25 mouse cellular contexts compared by ENCODE assay signal in the genomic region with DNA sequence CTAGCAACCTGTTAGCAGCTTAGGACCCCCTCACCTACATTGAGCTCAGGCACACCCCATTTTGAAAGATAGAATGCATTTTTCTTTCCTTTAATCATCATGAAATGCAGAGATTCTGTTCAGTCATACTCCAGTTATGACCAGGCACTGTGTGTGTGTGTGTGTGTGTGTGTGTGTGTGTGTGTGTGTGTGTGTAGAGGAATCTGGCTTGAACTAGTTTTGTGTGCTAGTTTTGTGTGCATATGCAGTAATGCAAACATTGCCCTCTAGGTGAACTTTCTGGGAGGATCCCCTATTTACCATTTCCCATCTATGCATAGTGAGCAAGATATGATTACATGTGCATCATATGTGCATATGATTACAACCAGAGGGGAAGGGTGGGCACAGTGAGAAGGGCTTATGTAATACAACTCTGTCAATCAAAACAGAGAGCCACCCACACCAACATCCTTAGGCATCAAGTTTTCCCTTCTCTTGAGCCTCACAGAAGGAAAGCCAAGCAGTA. TPM values are rescaled to one million over a fixed set of nuclear protein-coding genes. Genes with fewer than 3 reads are reported as not detected.
A peak's percentile ranks its signal among the peaks of the same experiment; 100 is the strongest.
DNase-seq lines count a peak whose midpoint lies in the region; ATAC-seq and TF ChIP-seq lines count a peak whose summit lies in the region.
"Had no signal": no experiment of that assay in that cellular context is flagged by ENCODE, and none has a peak within 500 bp of the region (broad histone marks: within the 10 kb centered on the region; RNA-seq: fewer than 3 reads in every experiment).

No protein-coding gene starts in this region.

- ATAC-seq in hindbrain, embryonic 14.5 days (ENCODE audit: low FRiP score) = no peak
- no peak for ATAC-seq in lung, postnatal 0 days
- ATAC-seq in stomach, embryonic 14.5 days (ENCODE audit: insufficient number of reproducible peaks, insufficient read depth, low FRiP score, low read depth) = peak; percentile 63
- ATAC-seq in liver, embryonic 11.5 days (replicated peaks; ENCODE audit: low FRiP score) = no peak
- ATAC-seq: CD4-positive, CD25-positive, alpha-beta regulatory T cell, adult 4 months; forebrain, embryonic 15.5 days; inflammation-experienced regulatory T-cells, adult 6 months had no signal

- H3K4me1 ChIP-seq in hindbrain, embryonic 14.5 days (replicated peaks; ENCODE audit: control insufficient read depth, insufficient read depth, low read length) = no peaks in the 10 kb centered on the region
- H3K4me1 ChIP-seq in hindbrain, embryonic 10.5 days (replicated peaks) = no peaks in the 10 kb centered on the region
- no peaks in the 10 kb centered on the region for H3K4me1 ChIP-seq in lung, postnatal 0 days (ENCODE audit: insufficient read depth, low read depth, low read length)
- H3K4me1 ChIP-seq in lung, adult 2 months (ENCODE audit: control insufficient read depth, insufficient read depth, low read length) = no peaks in the 10 kb centered on the region
- H3K4me1 ChIP-seq in stomach, embryonic 14.5 days (ENCODE audit: control insufficient read depth, insufficient read depth, low read length) = no peaks in the 10 kb centered on the region
- H3K4me1 ChIP-seq in liver, embryonic 11.5 days (replicated peaks; ENCODE audit: control insufficient read depth, insufficient read depth, low read length) = no peaks in the 10 kb centered on the region
- H3K4me1 ChIP-seq: forebrain, embryonic 15.5 days; hindbrain, embryonic 12.5 days; liver, embryonic 15.5 days had no signal

- no peak overlapping the region for H3K27ac ChIP-seq in hindbrain, embryonic 14.5 days
- no peak overlapping the region for H3K27ac ChIP-seq in hindbrain, embryonic 10.5 days
- no peak overlapping the region for H3K27ac ChIP-seq in lung, postnatal 0 days (ENCODE audit: low read length)
- no peak overlapping the region for H3K27ac ChIP-seq in stomach, embryonic 14.5 days (ENCODE audit: low read length)
- no peak overlapping the region for H3K27ac ChIP-seq in liver, embryonic 11.5 days (ENCODE audit: low read depth, low read length)
- H3K27ac ChIP-seq: forebrain, embryonic 15.5 days; hindbrain, embryonic 12.5 days; kidney, postnatal 0 days; liver, embryonic 15.5 days; macrophage had no signal

- no peaks in the 10 kb centered on the region for H3K9me3 ChIP-seq in hindbrain, embryonic 14.5 days (ENCODE audit: control insufficient read depth, low read length)
- no peaks in the 10 kb centered on the region for H3K9me3 ChIP-seq in hindbrain, embryonic 10.5 days
- no peaks in the 10 kb centered on the region for H3K9me3 ChIP-seq in lung, postnatal 0 days (ENCODE audit: low read length)
- H3K9me3 ChIP-seq in stomach, embryonic 14.5 days (ENCODE audit: control insufficient read depth, low read depth, low read length) = no peaks in the 10 kb centered on the region
- no peaks in the 10 kb centered on the region for H3K9me3 ChIP-seq in liver, embryonic 11.5 days (ENCODE audit: control insufficient read depth, low read length)
- H3K9me3 ChIP-seq: forebrain, embryonic 15.5 days; hindbrain, embryonic 12.5 days; liver, embryonic 15.5 days had no signal

- 0 out of 2 replicates have a peak, but pooled peaks have one; percentile 11 for TF ChIP-seq CTCF in lung, postnatal 0 days (IDR thresholded peaks at IDR 0.05)
- no peak for TF ChIP-seq CTCF in lung, adult 2 months (IDR thresholded peaks at IDR 0.05; ENCODE audit: insufficient read depth, low read length)

- TF ChIP-seq EP300 in lung, postnatal 0 days (IDR thresholded peaks at IDR 0.05) = no peak

- DNase-seq in hindbrain, embryonic 14.5 days (ENCODE audit: low spot score) = peak; percentile 1
- no peak for DNase-seq in hindbrain, embryonic 10.5 days (ENCODE audit: low spot score)
- DNase-seq in lung, postnatal 0 days (ENCODE audit: low spot score) = no peak
- DNase-seq in lung, adult 2 months = no peak
- no peak for DNase-seq in liver, embryonic 11.5 days (ENCODE audit: low spot score)
- DNase-seq in heart, postnatal 36 days = no peak
- DNase-seq: adrenal gland, postnatal 25 days; gastrocnemius, postnatal 10 days; kidney, adult 8-10 months; kidney, postnatal 4 days; liver; lung, postnatal 10 days; midbrain, embryonic 14.5 days had no signal

- H3K36me3 ChIP-seq in hindbrain, embryonic 14.5 days (replicated peaks; ENCODE audit: control insufficient read depth, insufficient read depth) = no peaks in the 10 kb centered on the region
- no peaks in the 10 kb centered on the region for H3K36me3 ChIP-seq in hindbrain, embryonic 10.5 days
- H3K36me3 ChIP-seq in lung, postnatal 0 days (ENCODE audit: insufficient read depth, low read length) = no peaks in the 10 kb centered on the region
- no peaks in the 10 kb centered on the region for H3K36me3 ChIP-seq in stomach, embryonic 14.5 days (ENCODE audit: control insufficient read depth, insufficient read depth, low read length)
- H3K36me3 ChIP-seq in liver, embryonic 11.5 days (ENCODE audit: control insufficient read depth, insufficient read depth, low read length) = no peaks in the 10 kb centered on the region
- H3K36me3 ChIP-seq: forebrain, embryonic 15.5 days; hindbrain, embryonic 12.5 days; liver, embryonic 15.5 days had no signal

- no peaks in the 10 kb centered on the region for H3K27me3 ChIP-seq in hindbrain, embryonic 14.5 days (ENCODE audit: control insufficient read depth, insufficient read depth, low read length)
- no peaks in the 10 kb centered on the region for H3K27me3 ChIP-seq in hindbrain, embryonic 10.5 days (ENCODE audit: insufficient read depth, poor library complexity, severe bottlenecking)
- no peaks in the 10 kb centered on the region for H3K27me3 ChIP-seq in lung, postnatal 0 days (replicated peaks; ENCODE audit: insufficient read depth, low read length)
- H3K27me3 ChIP-seq in stomach, embryonic 14.5 days (ENCODE audit: control insufficient read depth, insufficient read depth, low read length) = no peaks in the 10 kb centered on the region
- H3K27me3 ChIP-seq in liver, embryonic 11.5 days (replicated peaks; ENCODE audit: control insufficient read depth, insufficient read depth, low read length) = no peaks in the 10 kb centered on the region
- H3K27me3 ChIP-seq: forebrain, embryonic 15.5 days; hindbrain, embryonic 12.5 days; liver, embryonic 15.5 days had no signal

- no peak overlapping the region for H3K9ac ChIP-seq in hindbrain, embryonic 14.5 days
- H3K9ac ChIP-seq in lung, postnatal 0 days (replicated peaks; ENCODE audit: low read depth) = no peak overlapping the region
- H3K9ac ChIP-seq in stomach, embryonic 14.5 days (replicated peaks; ENCODE audit: low read depth, low read length) = no peak overlapping the region
- H3K9ac ChIP-seq in liver, embryonic 11.5 days (ENCODE audit: low read depth, low read length) = no peak overlapping the region
- H3K9ac ChIP-seq: forebrain, embryonic 15.5 days; hindbrain, embryonic 12.5 days; liver, embryonic 15.5 days had no signal

- intact Hi-C loops in heart, postnatal 36 days (cut with DNase I) = no loop called here

- no peak overlapping the region for H3K4me3 ChIP-seq in hindbrain, embryonic 14.5 days (replicated peaks; ENCODE audit: low read length)
- H3K4me3 ChIP-seq in hindbrain, embryonic 10.5 days = no peak overlapping the region
- no peak overlapping the region for H3K4me3 ChIP-seq in lung, postnatal 0 days (ENCODE audit: low read depth, low read length)
- no peak overlapping the region for H3K4me3 ChIP-seq in lung, adult 2 months (replicated peaks; ENCODE audit: extremely low read depth, low read depth, low read length)
- H3K4me3 ChIP-seq in stomach, embryonic 14.5 days (ENCODE audit: low read depth, low read length) = no peak overlapping the region
- H3K4me3 ChIP-seq in liver, embryonic 11.5 days (ENCODE audit: low read depth, low read length) = no peak overlapping the region
- H3K4me3 ChIP-seq: forebrain, embryonic 15.5 days; hindbrain, embryonic 12.5 days; liver, embryonic 15.5 days had no signal

- no peak for TF ChIP-seq POLR2A in lung, adult 2 months (IDR thresholded peaks at IDR 0.05; ENCODE audit: borderline replicate concordance, extremely low read depth, low read depth, low read length)

- H3K4me2 ChIP-seq in hindbrain, embryonic 14.5 days (replicated peaks) = no peak overlapping the region
- H3K4me2 ChIP-seq in lung, postnatal 0 days (replicated peaks; ENCODE audit: low read depth, low read length) = no peak overlapping the region
- H3K4me2 ChIP-seq in stomach, embryonic 14.5 days (replicated peaks; ENCODE audit: low read depth, low read length) = no peak overlapping the region
- H3K4me2 ChIP-seq in liver, embryonic 11.5 days = no peak overlapping the region
- H3K4me2 ChIP-seq: forebrain, embryonic 15.5 days; hindbrain, embryonic 12.5 days; liver, embryonic 15.5 days had no signal

RNA-seq across cellular contexts. Expression of a gene that starts 42.2 kb away (rescaled TPM):
- polyA plus RNA-seq in hindbrain, embryonic 14.5 days (2014; fragmentation: Nextera tagmentation; extraction: Ambion mirVana) = 0.37 and 0.67 TPM in 2 replicates
- 0.12 and 0.25 TPM in 2 replicates for polyA plus RNA-seq in hindbrain, embryonic 10.5 days (2016; fragmentation: Nextera tagmentation; extraction: Ambion mirVana)
- 4.1 and 5.0 TPM in 2 replicates for polyA plus RNA-seq in lung, postnatal 0 days (2015; fragmentation: Nextera tagmentation; extraction: Ambion mirVana)
- polyA plus RNA-seq in lung, adult 2 months (2012; rRNA removed) = 1.4 and 40.5 TPM in 2 replicates
- polyA plus RNA-seq in stomach, embryonic 14.5 days (2014; fragmentation: Nextera tagmentation; extraction: Ambion mirVana) = 26.3 and 26.7 TPM in 2 replicates
- 4.3 and 5.4 TPM in 2 replicates for polyA plus RNA-seq in liver, embryonic 11.5 days (2014; fragmentation: Nextera tagmentation; extraction: Ambion mirVana)
- not detected for total RNA-seq in heart, postnatal 36 days (2021)
- total RNA-seq: adrenal gland, adult 18-20 months; adrenal gland, postnatal 25 days; gastrocnemius, postnatal 10 days; granulocyte monocyte progenitor cell, adult 5-6 weeks; heart, postnatal 14 days; monocyte, adult 5-6 weeks had no signal
- polyA plus RNA-seq: CD4-positive, CD25-positive, alpha-beta regulatory T cell, adult 4 months; inflammation-experienced regulatory T-cells, adult 6 months; macrophage had no signal
